In the genomic region with DNA sequence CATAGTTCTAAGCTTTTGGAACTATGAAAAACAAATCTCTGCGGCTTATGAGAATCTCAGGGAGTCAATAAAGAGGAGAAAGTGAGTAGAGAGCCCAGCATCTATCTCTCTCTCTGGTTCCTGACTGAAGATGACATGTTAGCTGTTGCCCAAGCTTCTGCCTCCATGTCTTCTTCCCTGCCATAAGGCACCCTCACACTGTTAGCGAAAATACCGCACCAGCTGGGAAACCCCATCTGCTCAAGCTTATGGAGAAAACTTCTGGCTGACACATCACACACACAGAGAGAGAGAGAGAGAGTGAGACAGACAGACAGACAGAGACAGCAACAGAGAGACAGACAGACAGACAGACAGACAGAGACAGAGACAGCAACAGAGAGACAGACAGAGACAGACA, we compare ENCODE assay signal across 18 mouse cellular contexts. TPM values are rescaled to one million over a fixed set of nuclear protein-coding genes. Genes with fewer than 3 reads are reported as not detected.
A peak's percentile ranks its signal among the peaks of the same experiment; 100 is the strongest.
DNase-seq lines count a peak whose midpoint lies in the region; ATAC-seq and TF ChIP-seq lines count a peak whose summit lies in the region.
"Had no signal": no experiment of that assay in that cellular context is flagged by ENCODE, and none has a peak within 500 bp of the region (broad histone marks: within the 10 kb centered on the region; RNA-seq: fewer than 3 reads in every experiment).

No protein-coding gene starts in this region.

- WGBS in forebrain, postnatal 0 days, result 77% methylated on average over 3 of the region's 3 CpGs
- 95% methylated on average over 3 of the region's 3 CpGs for WGBS in forebrain, embryonic 11.5 days

- peak; percentile 59; the same call in 1 of the 2 replicates for ATAC-seq in forebrain, postnatal 0 days
- no peak for ATAC-seq in forebrain, embryonic 11.5 days (replicated peaks; ENCODE audit: low FRiP score)
- ATAC-seq: intestine, postnatal 0 days; Patski had no signal

- H3K4me3 ChIP-seq in forebrain, postnatal 0 days (ENCODE audit: low read depth, low read length), result no peak overlapping the region
- H3K4me3 ChIP-seq in forebrain, embryonic 11.5 days (ENCODE audit: low read depth, low read length), result no peak overlapping the region
- H3K4me3 ChIP-seq: heart, embryonic 10.5 days; hindbrain, embryonic 12.5 days; neural tube, embryonic 13.5 days had no signal

- H3K27ac ChIP-seq in forebrain, postnatal 0 days (ENCODE audit: low read depth, low read length), result no peak overlapping the region
- no peak overlapping the region for H3K27ac ChIP-seq in forebrain, embryonic 11.5 days (ENCODE audit: low read depth, low read length)
- H3K27ac ChIP-seq: heart, embryonic 10.5 days; hindbrain, embryonic 12.5 days; neural tube, embryonic 13.5 days had no signal

- H3K36me3 ChIP-seq in forebrain, postnatal 0 days (ENCODE audit: insufficient read depth), result no peaks in the 10 kb centered on the region
- no peaks in the 10 kb centered on the region for H3K36me3 ChIP-seq in forebrain, embryonic 11.5 days (ENCODE audit: control insufficient read depth, insufficient read depth, low read length)
- H3K36me3 ChIP-seq: heart, embryonic 10.5 days; hindbrain, embryonic 12.5 days; neural tube, embryonic 13.5 days had no signal

- H3K27me3 ChIP-seq in forebrain, postnatal 0 days (ENCODE audit: insufficient read depth, low read length), result no peaks in the 10 kb centered on the region
- H3K27me3 ChIP-seq in forebrain, embryonic 11.5 days (ENCODE audit: control insufficient read depth, insufficient read depth, low read length), result no peaks in the 10 kb centered on the region
- H3K27me3 ChIP-seq: hindbrain, embryonic 12.5 days; neural tube, embryonic 13.5 days; Patski had no signal

- H3K4me1 ChIP-seq in forebrain, postnatal 0 days (ENCODE audit: insufficient read depth), result no peaks in the 10 kb centered on the region
- no peaks in the 10 kb centered on the region for H3K4me1 ChIP-seq in forebrain, embryonic 11.5 days (replicated peaks; ENCODE audit: control insufficient read depth, insufficient read depth, low read length)
- H3K4me1 ChIP-seq: hindbrain, embryonic 12.5 days; neural tube, embryonic 13.5 days had no signal

- no peak overlapping the region for H3K9ac ChIP-seq in forebrain, postnatal 0 days
- no peak overlapping the region for H3K9ac ChIP-seq in forebrain, embryonic 11.5 days (ENCODE audit: low read length)
- H3K9ac ChIP-seq: hindbrain, embryonic 12.5 days; neural tube, embryonic 13.5 days had no signal

- no peaks in the 10 kb centered on the region for H3K9me3 ChIP-seq in forebrain, postnatal 0 days (ENCODE audit: low read length)
- H3K9me3 ChIP-seq in forebrain, embryonic 11.5 days (ENCODE audit: control insufficient read depth, low read length), result no peaks in the 10 kb centered on the region
- H3K9me3 ChIP-seq: heart, embryonic 10.5 days; hindbrain, embryonic 12.5 days; neural tube, embryonic 13.5 days had no signal

- no peak for TF ChIP-seq CTCF in forebrain, postnatal 0 days (IDR thresholded peaks at IDR 0.05; ENCODE audit: low read depth)

- peak; percentile 67 for DNase-seq in forebrain, postnatal 0 days
- no peak for DNase-seq in forebrain, embryonic 11.5 days (ENCODE audit: low spot score)
- DNase-seq in layer of hippocampus, adult 9-11 months, result peak; percentile 66
- DNase-seq in left cerebral cortex, postnatal 25 days (ENCODE audit: low spot score in 2 of 2), result peak; percentile 49 to 87
- peak; percentile 64 for DNase-seq in telencephalon, adult 2 months (ENCODE audit: low read depth, low spot score)
- DNase-seq in spleen, adult 18-20 months, result no peak
- no peak for DNase-seq in testis, postnatal 14 days (ENCODE audit: low spot score)
- DNase-seq in spleen, adult 12 weeks (ENCODE audit: low spot score), result no peak
- DNase-seq: cerebellum, adult 9-11 months; gastrocnemius, postnatal 14 days; kidney, postnatal 36 days; liver; lung, adult 2 months had no signal

- intact Hi-C loops in left cerebral cortex, postnatal 25 days (cut with DNase I), result loop anchor here (10.0 kb wide), 1 partner anchor 576 kb away; no protein-coding TSS in a partner anchor

- H3K4me2 ChIP-seq in forebrain, postnatal 0 days (ENCODE audit: low read depth), result no peak overlapping the region
- H3K4me2 ChIP-seq in forebrain, embryonic 11.5 days (ENCODE audit: low read depth, low read length, severe bottlenecking), result no peak overlapping the region
- H3K4me2 ChIP-seq: hindbrain, embryonic 12.5 days; neural tube, embryonic 13.5 days had no signal

RNA-seq across cellular contexts. Expression of a gene that starts 15.2 kb away (rescaled TPM):
- total RNA-seq in forebrain, postnatal 0 days (2014; rRNA removed), result 2.3 and 5.3 TPM in 2 replicates
- 0.59 and 1.1 TPM in 2 replicates for polyA plus RNA-seq in forebrain, postnatal 0 days (2015; fragmentation: Nextera tagmentation; extraction: Ambion mirVana)
- not detected in 2 replicates for polyA plus RNA-seq in forebrain, embryonic 11.5 days (2014; fragmentation: Nextera tagmentation; extraction: Ambion mirVana)
- total RNA-seq in left cerebral cortex, postnatal 25 days (2021), result 1 to 10 TPM; 1.3 to 1.4 TPM

Comparison
In these comparisons a context has a peak if more than half of its experiments do, and no peak if none do; other contexts are left out.
1. DNase-seq: peak in forebrain, postnatal 0 days (single experiment), layer of hippocampus, adult 9-11 months (single experiment), left cerebral cortex, postnatal 25 days (2 of 2) and telencephalon, adult 2 months (single experiment); none in forebrain, embryonic 11.5 days (single experiment), spleen, adult 18-20 months (0 of 2), testis, postnatal 14 days (single experiment) and spleen, adult 12 weeks (single experiment).